Mouse (Mus musculus) small intestine, adult 2 months (tissue): ENCODE data around the gene Capn8.

Source experiments
- CTCF ChIP-seq: fragments of 200-500 bp; IDR thresholded peaks from 2 replicates; pipeline ENCODE4 v1.5.1; 2012; ENCODE audit warnings: low read depth, mild to moderate bottlenecking, control low read depth, inconsistent platforms, low read length, moderate library complexity, mixed read lengths; ENCODE audit not compliant: insufficient replicate concordance, insufficient read length; ENCODE audit errors: extremely low read depth
- POLR2A ChIP-seq: fragments of 200-500 bp; IDR thresholded peaks from 2 replicates; pipeline ENCODE4 v1.6.1; 2012; ENCODE audit warnings: low read depth, mild to moderate bottlenecking, control low read depth, inconsistent platforms, low read length, moderate library complexity

- TF ChIP-seq POLR2A (no peak), CTCF (no peak)
Measured at GRCm38 (mm10) chr1:182585162-182585840, 20.5 kb downstream of the Capn8 start.
